Mouse (Mus musculus) megakaryocyte-erythroid progenitor cell, adult 5-6 weeks (primary cell): ENCODE measurements around the gene Pknox2. TPM values are rescaled to one million over a fixed set of nuclear protein-coding genes. Genes with fewer than 3 reads are reported as not detected.
A peak's percentile ranks its signal among the peaks of the same experiment; 100 is the strongest.

Experiments
- ATAC-seq: replicated peaks from 2 replicates; pipeline ENCODE4 v1.8.0; 2016; ENCODE audit warnings: mild to moderate bottlenecking, inconsistent platforms; ENCODE audit not compliant: severe bottlenecking, poor library complexity, low FRiP score, low TSS enrichment
- total RNA-seq, 2 experiments: library from RNA; stranded (forward) in 1 of 2; stranded (reverse) in 1 of 2; fragments of 200-1000, 215-1000 nt in 1 of 2; fragments of >200 nt in 1 of 2; fragmentation: Nextera tagmentation in 1 of 2; gene quantifications; 2 replicates each; pipeline ENCODE4 v1.2.3; 2014 to 2017

The Pknox2 gene
- total RNA-seq, 2 experiments from 2014 or later, result not detected

GRCm38 (mm10) chr9:36921718-36922415 lies 225.3 kb downstream of the Pknox2 start:
- ATAC-seq, result no peak

DNA sequence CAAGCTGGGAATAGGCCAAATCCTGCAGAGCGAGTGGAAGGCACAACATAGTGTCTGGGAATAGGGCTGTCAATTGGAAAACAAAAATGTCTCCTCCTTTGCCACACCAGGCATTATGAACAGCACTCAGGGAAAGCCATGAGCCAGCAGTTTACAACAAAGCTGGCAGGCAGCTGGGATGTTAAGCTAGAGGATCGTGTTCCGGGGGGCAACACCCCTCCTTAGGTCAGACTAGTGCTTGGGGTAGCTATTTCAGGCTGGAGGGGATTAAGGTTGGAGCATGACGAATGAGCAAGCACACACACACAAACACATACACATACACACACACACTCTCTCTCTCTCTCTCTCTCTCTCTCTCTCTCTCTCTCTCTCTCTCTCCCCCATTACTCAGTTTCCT lies 227.7 kb downstream of the Pknox2 start:
- ATAC-seq, result no peak

GRCm38 (mm10) chr9:36918582-36918981 lies 228.6 kb downstream of the Pknox2 start:
- ATAC-seq, result no peak

DNA sequence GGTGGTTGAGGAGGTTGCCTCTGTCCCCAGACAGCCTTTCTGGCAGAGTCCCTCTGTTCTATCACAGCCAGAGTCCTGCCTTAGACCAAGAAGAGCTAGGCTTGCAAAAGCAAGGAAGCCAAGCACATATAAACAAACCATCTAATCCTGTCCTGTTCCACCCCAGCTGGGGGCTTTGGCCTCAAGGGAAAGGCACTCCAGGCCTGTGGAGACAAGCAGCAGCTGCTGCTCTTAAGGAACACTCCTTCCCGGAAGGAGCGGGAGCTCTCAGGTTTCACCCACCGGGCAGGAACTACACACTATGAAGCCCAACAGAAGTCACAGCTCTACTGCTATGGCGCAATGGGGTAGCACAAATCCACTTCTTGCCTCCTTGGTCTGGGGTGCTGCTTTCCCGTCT lies 230.3 kb downstream of the Pknox2 start:
- 0 out of 2 replicates have a peak, but pooled peaks have one; percentile 19 for ATAC-seq

DNA sequence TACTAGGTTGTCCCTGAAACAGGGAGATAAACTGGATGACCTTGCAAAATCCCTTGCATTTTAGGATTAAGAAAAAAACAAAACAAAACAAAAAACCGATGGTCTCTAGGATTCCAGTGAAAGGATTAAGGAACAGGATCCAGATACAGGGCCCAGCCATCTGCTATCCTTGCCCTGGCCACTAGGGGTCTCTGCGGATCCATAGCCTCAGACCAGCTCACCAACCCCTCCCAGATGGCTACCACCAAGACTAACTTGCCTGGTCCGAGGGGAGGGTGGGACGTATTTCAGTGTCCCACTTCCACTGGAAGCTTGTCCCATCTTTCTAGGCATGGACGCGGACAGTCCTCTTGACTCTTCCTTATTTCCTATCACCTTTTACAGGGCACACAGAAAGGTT lies 230.8 kb downstream of the Pknox2 start:
- peak; percentile 89 for ATAC-seq

DNA sequence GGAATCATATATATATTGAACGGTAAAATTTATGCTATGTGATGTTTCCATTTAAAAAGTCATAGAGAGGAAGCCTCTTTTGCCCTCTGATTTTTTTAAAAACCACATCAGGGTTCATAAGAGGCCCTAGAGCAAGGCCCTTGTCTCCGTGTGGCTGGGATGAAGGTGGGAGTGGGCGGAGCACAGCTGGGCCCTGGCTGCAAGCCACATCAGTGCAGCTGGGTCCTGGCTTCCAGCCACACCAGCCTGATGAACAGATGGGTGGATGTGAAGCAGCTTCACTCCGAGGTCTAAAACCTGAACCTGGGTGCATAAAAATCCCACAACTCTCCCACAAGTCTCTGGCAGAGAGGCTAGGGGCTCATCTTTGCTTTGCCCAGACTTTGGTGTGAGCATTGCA lies 241.8 kb downstream of the Pknox2 start:
- ATAC-seq, result no peak

DNA sequence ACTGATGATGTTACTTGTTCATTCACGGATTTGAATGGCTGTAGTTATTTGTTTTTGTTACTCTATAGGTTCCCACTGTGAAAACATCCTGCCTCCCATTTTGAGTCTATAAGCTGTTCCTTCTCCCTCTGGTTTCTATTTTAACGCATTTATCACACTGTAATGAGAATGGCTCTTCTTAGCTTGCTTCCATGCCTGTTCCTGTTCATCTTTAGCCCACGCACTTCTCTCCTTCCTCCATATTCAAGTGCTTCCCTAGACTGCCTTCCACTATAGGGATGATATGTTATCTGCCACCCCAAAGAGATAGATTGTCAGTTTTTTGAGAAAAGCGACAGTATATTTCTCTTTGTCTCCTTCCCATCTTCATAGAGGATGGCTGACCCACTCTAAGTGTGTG lies 246.7 kb downstream of the Pknox2 start:
- no peak for ATAC-seq

DNA sequence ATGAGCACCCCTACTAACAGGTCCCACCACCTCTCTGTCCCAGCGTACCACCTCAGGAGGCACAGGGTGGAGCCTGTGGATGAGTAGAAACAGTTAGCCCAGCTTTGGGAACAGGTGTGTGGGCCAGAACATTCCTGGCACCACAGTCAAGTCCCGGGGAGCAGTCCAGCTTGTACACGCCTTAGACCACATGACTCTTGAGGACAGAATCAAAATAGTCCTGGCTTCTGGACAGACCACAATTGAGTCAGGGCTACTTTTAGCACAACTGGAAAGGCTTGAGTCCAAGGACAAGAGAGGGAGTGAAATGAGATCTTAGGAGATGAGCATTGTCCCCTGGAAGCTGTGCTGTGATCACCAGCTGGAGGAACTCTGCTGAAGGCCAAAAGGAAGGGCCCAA lies 248.6 kb downstream of the Pknox2 start:
- no peak for ATAC-seq

DNA sequence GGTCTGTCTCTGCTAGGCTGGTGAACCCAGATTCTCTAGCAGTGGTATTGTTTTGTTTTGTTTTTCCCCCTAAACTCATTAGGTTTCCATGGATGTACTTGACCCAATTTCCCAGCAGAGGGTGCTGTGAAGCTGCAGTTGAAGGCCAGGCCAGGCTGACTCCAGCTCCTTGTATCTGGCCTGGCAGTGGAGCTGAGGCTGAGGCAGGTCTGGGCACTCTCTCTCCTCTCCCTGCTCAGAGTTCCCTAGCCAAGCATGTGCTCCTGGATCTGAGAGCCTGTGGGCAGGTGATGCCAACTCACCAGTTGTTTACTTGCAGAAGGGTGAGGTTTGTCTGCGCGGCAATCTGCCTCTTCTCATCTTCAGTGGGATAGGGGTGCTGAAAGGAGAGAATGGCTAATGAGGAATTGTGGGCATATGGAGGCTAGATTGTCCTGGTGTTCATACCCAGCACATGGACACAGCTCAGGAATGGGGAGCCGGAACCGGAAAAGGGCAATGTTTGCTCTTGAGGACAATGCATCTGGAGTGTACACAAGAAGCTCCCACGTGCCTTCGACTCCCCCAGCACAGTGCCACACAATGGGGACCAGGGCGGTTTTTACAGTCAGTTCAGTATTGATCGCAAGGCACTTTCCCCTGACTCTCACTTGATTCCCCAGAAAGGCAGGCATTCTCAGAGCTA lies 252.1 kb downstream of the Pknox2 start:
- ATAC-seq, result 0 out of 2 replicates have a peak, but pooled peaks have one; percentile 61

- no peak for ATAC-seq
Measured at GRCm38 (mm10) chr9:36894242-36894641, 253.0 kb downstream of the Pknox2 start.

- no peak for ATAC-seq
Measured at GRCm38 (mm10) chr9:36893413-36893990, 253.7 kb downstream of the Pknox2 start.

- ATAC-seq, result peak; percentile 63; the same call in 1 of the 2 replicates
Measured at GRCm38 (mm10) chr9:36890552-36890951, 256.7 kb downstream of the Pknox2 start.

DNA sequence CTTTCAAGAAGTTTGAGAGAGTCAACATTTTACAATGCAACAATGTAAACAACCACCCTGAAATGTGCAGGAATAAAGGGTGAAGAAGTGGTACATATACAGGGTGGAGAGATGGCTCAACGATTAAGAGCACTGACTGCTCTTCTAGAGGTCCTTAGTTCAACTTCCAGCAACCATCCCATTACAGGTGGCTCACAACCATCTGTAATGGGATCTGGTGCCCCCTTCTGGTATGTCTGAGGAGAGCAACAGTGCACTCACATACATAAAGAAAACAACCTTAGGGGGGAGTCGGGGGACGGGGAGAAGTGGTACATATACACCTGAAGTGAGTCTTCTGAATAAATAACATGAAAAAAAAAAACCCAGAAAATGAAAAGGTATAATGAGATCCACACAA lies 262.0 kb downstream of the Pknox2 start:
- ATAC-seq, result no peak

DNA sequence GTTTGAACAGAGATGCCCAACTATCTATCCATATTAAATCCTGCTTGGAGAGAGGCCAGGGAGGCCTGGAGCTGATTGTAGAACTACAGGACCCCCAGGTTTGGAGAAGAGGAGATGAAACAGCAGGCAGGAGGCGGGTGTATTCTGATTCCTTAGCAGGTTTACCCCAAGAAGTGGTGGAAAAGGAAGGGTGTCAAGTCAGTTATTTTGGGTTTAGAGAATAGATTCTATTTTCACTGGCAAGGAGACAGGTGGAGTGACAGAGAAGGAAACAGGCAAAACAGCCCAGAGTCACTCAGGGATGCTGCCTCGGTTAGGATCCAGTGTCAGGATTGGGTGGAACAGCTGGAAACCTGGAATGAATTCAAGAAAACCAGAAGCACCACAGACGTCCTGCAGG lies 263.6 kb downstream of the Pknox2 start:
- ATAC-seq, result no peak

DNA sequence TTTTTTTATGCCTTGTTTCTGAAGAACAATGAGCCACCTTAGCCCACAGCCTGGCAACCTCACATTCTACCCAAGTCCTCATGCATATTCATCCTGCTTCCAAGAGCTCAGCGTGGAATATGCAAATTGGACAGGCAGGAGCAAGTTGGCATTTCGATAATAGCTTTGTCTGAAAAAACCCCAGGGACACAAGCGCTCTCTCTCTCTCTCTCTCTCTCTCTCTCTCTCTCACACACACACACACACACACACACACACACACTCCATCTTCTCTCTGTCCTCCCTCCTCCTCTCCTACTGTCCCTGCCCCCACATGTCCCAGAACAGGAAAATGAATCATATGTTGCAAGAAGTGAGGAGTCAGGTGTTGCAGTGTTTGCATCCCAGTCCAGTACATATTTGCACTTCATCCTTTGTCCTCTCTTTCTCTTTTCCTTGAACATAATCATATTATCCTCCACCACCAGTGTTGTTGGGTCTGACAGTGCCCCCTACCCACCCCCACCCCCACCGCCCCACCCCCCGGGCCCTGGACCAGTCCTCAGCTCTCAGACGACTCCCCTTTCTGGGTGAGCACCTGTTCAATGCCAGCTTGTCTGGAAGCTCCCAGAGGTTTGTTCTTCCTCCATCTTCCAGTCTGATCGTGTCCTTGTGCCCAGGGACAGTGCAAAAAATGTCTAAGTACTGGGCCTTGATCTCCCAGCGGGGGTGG lies 265.0 kb downstream of the Pknox2 start:
- no peak for ATAC-seq

GRCm38 (mm10) chr9:36881615-36882014 lies 265.6 kb downstream of the Pknox2 start:
- ATAC-seq, result no peak

DNA sequence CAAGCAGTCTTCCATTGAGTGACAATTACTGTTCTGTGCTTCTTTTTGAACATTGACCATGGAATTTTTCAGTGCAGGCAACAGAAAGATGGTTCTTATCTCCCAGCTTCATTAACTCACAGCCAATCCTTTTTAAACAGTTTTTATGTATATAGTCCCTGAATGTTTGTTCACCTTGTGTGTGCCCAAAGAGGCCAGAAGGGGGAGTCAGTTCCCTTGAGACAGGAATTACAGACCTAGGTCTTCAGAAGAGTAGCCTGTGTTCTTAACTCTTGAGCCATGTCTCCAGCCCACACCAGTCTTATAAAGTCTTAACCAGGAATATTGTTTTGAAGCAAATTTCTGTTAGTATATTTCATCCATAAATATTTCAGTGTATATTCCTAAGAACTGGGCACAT lies 270.4 kb downstream of the Pknox2 start:
- no peak for ATAC-seq

DNA sequence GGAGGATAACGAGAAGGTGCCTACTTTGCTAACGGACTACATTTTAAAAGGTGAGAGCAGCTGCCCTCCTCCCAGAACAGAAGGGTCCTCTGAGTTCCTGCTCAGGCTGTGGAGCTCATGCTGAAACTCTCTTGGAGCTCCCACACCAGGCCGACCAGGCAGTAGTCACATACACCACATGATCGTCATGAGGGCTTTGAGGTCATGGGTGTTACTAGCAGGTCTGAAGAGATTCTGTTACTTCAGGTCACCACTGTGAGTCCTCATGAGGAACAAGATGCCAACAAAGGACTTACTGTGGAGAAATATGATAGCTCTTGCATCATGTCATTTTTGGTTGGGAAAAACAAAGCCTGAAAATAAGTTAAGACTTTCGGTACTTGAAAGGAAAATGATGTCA lies 270.9 kb downstream of the Pknox2 start:
- ATAC-seq, result no peak

DNA sequence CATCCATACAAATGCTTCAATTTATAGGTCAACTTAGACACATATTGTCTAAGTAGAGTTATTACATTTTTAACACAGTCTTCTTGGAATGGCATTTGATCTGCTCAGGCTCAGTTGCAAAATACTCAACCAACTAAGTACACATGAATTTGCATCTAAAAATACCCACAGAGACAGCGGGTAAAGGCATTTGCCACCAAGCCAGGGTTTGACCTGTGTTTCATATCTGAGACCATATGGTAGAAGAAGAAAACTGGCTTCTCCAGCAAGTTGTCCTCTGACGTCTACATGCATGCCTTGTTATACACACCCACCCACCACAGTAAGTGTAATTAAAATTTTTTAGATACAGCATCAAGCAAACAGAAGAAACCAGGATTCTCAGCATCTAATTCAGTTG lies 273.4 kb downstream of the Pknox2 start:
- ATAC-seq, result no peak

- no peak for ATAC-seq
Measured at GRCm38 (mm10) chr9:36870263-36870662, 276.9 kb downstream of the Pknox2 start.
